ENCODE assay signal across 15 mouse cellular contexts in the genomic region with DNA sequence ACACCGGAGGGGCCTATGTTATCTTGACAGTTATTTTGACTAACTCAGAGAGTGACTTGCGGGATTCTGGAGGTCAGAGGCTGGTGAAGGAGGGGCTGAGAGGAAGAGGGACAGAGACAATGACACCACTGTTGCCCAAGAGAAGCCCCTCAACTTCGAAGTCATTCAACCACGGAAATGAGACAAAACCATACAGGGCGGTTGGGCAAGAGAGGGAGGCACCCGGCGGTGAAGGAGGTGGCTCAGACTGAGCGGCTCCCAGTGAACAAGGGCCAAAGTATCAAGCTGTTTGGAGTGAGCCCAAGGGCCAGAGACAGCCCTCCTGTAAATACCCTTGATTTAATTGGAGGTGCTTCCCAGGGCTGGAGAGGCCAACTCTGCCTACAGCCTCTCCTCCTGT. TPM values are rescaled to one million over a fixed set of nuclear protein-coding genes. Genes with fewer than 3 reads are reported as not detected.
DNase-seq lines count a peak whose midpoint lies in the region; ATAC-seq and TF ChIP-seq lines count a peak whose summit lies in the region.
"Had no signal": no experiment of that assay in that cellular context is flagged by ENCODE, and none has a peak within 500 bp of the region (broad histone marks: within the 10 kb centered on the region; RNA-seq: fewer than 3 reads in every experiment).

No protein-coding gene starts in this region.

- DNase-seq in spleen, postnatal 4 days (ENCODE audit: low spot score in 2 of 2): peak; percentile 48 to 66
- DNase-seq in spleen, adult 12 weeks (ENCODE audit: low spot score): no peak
- DNase-seq in kidney, postnatal 25 days: peak; percentile 74 to 90
- DNase-seq in lung, postnatal 0 days (ENCODE audit: low spot score): peak; percentile 76
- no peak for DNase-seq in heart, embryonic 10.5 days (ENCODE audit: low spot score)
- DNase-seq in frontal cortex, postnatal 14 days (ENCODE audit: low spot score in 2 of 2): no peak
- DNase-seq in heart, postnatal 25 days (ENCODE audit: low spot score): no peak
- DNase-seq in forebrain, embryonic 10.5 days (ENCODE audit: extremely low spot score, low spot score): no peak
- DNase-seq: adrenal gland, postnatal 36 days; cerebellum, adult 2 months; thymus, postnatal 36 days had no signal

- 24% methylated on average over 8 of the region's 8 CpGs for WGBS in lung, postnatal 0 days
- WGBS in heart, embryonic 10.5 days: 61% methylated on average over 8 of the region's 8 CpGs
- 60% methylated on average over 8 of the region's 8 CpGs for WGBS in forebrain, embryonic 10.5 days

- peak; percentile 51 for ATAC-seq in lung, postnatal 0 days

- H3K36me3 ChIP-seq in lung, postnatal 0 days (ENCODE audit: insufficient read depth, low read length): no peaks in the 10 kb centered on the region
- H3K36me3 ChIP-seq in heart, embryonic 10.5 days: no peaks in the 10 kb centered on the region
- H3K36me3 ChIP-seq in forebrain, embryonic 10.5 days (replicated peaks): no peaks in the 10 kb centered on the region
- H3K36me3 ChIP-seq: embryonic facial prominence, embryonic 13.5 days had no signal

- no peak overlapping the region for H3K9ac ChIP-seq in lung, postnatal 0 days (replicated peaks; ENCODE audit: low read depth)
- H3K9ac ChIP-seq: embryonic facial prominence, embryonic 13.5 days; hindbrain, embryonic 14.5 days had no signal

- H3K4me2 ChIP-seq in lung, postnatal 0 days (replicated peaks; ENCODE audit: low read depth, low read length): no peak overlapping the region
- H3K4me2 ChIP-seq: embryonic facial prominence, embryonic 13.5 days; hindbrain, embryonic 14.5 days had no signal

- intact Hi-C loops in heart, postnatal 25 days (cut with DNase I): loop anchor here (5.0 kb wide), 1 partner anchor 57 kb away; no protein-coding TSS in a partner anchor

- peak; percentile 47; the same call in 1 of the 2 replicates for TF ChIP-seq EP300 in lung, postnatal 0 days (IDR thresholded peaks at IDR 0.05)

- peaks cover 15% of the 10 kb centered on the region; the same call in 1 of the 2 replicates for H3K4me1 ChIP-seq in lung, postnatal 0 days (ENCODE audit: insufficient read depth, low read depth, low read length)
- peaks cover 30% of the 10 kb centered on the region for H3K4me1 ChIP-seq in heart, embryonic 10.5 days
- H3K4me1 ChIP-seq in forebrain, embryonic 10.5 days: peaks cover 22% of the 10 kb centered on the region

- peak overlapping the region; percentile 58 for H3K27ac ChIP-seq in lung, postnatal 0 days (ENCODE audit: low read length)
- no peak overlapping the region for H3K27ac ChIP-seq in heart, embryonic 10.5 days
- H3K27ac ChIP-seq in forebrain, embryonic 10.5 days: no peak overlapping the region
- H3K27ac ChIP-seq: embryonic facial prominence, embryonic 13.5 days; hindbrain, embryonic 14.5 days; macrophage had no signal

- no peak overlapping the region for H3K4me3 ChIP-seq in lung, postnatal 0 days (ENCODE audit: low read depth, low read length)
- H3K4me3 ChIP-seq in heart, embryonic 10.5 days: no peak overlapping the region
- H3K4me3 ChIP-seq in forebrain, embryonic 10.5 days: no peak overlapping the region
- H3K4me3 ChIP-seq: embryonic facial prominence, embryonic 13.5 days had no signal

- no peaks in the 10 kb centered on the region for H3K27me3 ChIP-seq in lung, postnatal 0 days (replicated peaks; ENCODE audit: insufficient read depth, low read length)
- H3K27me3 ChIP-seq in heart, embryonic 10.5 days (ENCODE audit: insufficient read depth, poor library complexity, severe bottlenecking): no peaks in the 10 kb centered on the region
- H3K27me3 ChIP-seq in forebrain, embryonic 10.5 days (ENCODE audit: poor library complexity, severe bottlenecking): peaks cover 7% of the 10 kb centered on the region; the same call in 1 of the 2 replicates
- H3K27me3 ChIP-seq: CH12.LX; embryonic facial prominence, embryonic 13.5 days had no signal

- TF ChIP-seq CTCF in lung, postnatal 0 days (IDR thresholded peaks at IDR 0.05): no peak

- no peaks in the 10 kb centered on the region for H3K9me3 ChIP-seq in lung, postnatal 0 days (ENCODE audit: low read length)
- H3K9me3 ChIP-seq in heart, embryonic 10.5 days: no peaks in the 10 kb centered on the region
- H3K9me3 ChIP-seq in forebrain, embryonic 10.5 days: peaks cover 3% of the 10 kb centered on the region; the same call in 1 of the 2 replicates
- H3K9me3 ChIP-seq: embryonic facial prominence, embryonic 13.5 days had no signal

RNA-seq across cellular contexts. Expression of a gene that starts 13.3 kb away (rescaled TPM):
- 59.3 and 67.3 TPM in 2 replicates for polyA plus RNA-seq in lung, postnatal 0 days (2015; fragmentation: Nextera tagmentation; extraction: Ambion mirVana)
- polyA plus RNA-seq in heart, embryonic 10.5 days (2016; fragmentation: Nextera tagmentation; extraction: Ambion mirVana): 34.5 and 37.5 TPM in 2 replicates
- 100 to 1,000 TPM; 122 to 124 TPM for total RNA-seq in heart, postnatal 25 days (2021)
- 35.6 and 36.8 TPM in 2 replicates for polyA plus RNA-seq in forebrain, embryonic 10.5 days (2016; fragmentation: Nextera tagmentation; extraction: Ambion mirVana)

Comparison
In these comparisons a context has a peak if more than half of its experiments do, and no peak if none do; other contexts are left out.
1. DNase-seq: peak in spleen, postnatal 4 days (2 of 2), kidney, postnatal 25 days (2 of 2) and lung, postnatal 0 days (single experiment); none in spleen, adult 12 weeks (single experiment), heart, embryonic 10.5 days (single experiment), frontal cortex, postnatal 14 days (0 of 2), heart, postnatal 25 days (single experiment) and forebrain, embryonic 10.5 days (single experiment).